Mouse (Mus musculus): ENCODE data around the gene Dscam. TPM values are rescaled to one million over a fixed set of nuclear protein-coding genes. Genes with fewer than 3 reads are reported as not detected.

Dscam gene
- total RNA-seq, 4 experiments from 2014 or later: 31.5 to 41.2 (median 37.1) TPM

GRCm38 (mm10) chr16:96945468-96946302 is 224.9 kb downstream of the Dscam start:
- DNase-seq (ENCODE audit: low spot score in 2 of 2): no peak

GRCm38 (mm10) chr16:96943648-96944047 is 226.9 kb downstream of the Dscam start:
- no peak for DNase-seq (ENCODE audit: low spot score in 2 of 2)

- no peak for DNase-seq (ENCODE audit: low spot score in 2 of 2)
Measured at GRCm38 (mm10) chr16:96934795-96935194, 235.8 kb downstream of the Dscam start.

- DNase-seq (ENCODE audit: low spot score in 2 of 2): no peak
Measured at GRCm38 (mm10) chr16:96932211-96932610, 238.3 kb downstream of the Dscam start.

GRCm38 (mm10) chr16:96931771-96932170 is 238.8 kb downstream of the Dscam start:
- no peak for DNase-seq (ENCODE audit: low spot score in 2 of 2)

GRCm38 (mm10) chr16:96928011-96928410 is 242.5 kb downstream of the Dscam start:
- DNase-seq (ENCODE audit: low spot score in 2 of 2): no peak

- DNase-seq (ENCODE audit: low spot score in 2 of 2): no peak
Measured at GRCm38 (mm10) chr16:96927408-96927807, 243.1 kb downstream of the Dscam start.

- DNase-seq (ENCODE audit: low spot score in 2 of 2): no peak
Measured at GRCm38 (mm10) chr16:96926977-96927376, 243.6 kb downstream of the Dscam start.

GRCm38 (mm10) chr16:96923941-96924340 is 246.6 kb downstream of the Dscam start:
- no peak for DNase-seq (ENCODE audit: low spot score in 2 of 2)

GRCm38 (mm10) chr16:96914495-96914894 is 256.1 kb downstream of the Dscam start:
- no peak for DNase-seq (ENCODE audit: low spot score in 2 of 2)

- DNase-seq (ENCODE audit: low spot score in 2 of 2): no peak
Measured at GRCm38 (mm10) chr16:96912836-96913235, 257.7 kb downstream of the Dscam start.

- no peak for DNase-seq (ENCODE audit: low spot score in 2 of 2)
Measured at GRCm38 (mm10) chr16:96912103-96912502, 258.4 kb downstream of the Dscam start.

GRCm38 (mm10) chr16:96910405-96911164 is 260.0 kb downstream of the Dscam start:
- DNase-seq (ENCODE audit: low spot score in 2 of 2): no peak

- DNase-seq (ENCODE audit: low spot score in 2 of 2): no peak
Measured at GRCm38 (mm10) chr16:96907818-96908217, 262.7 kb downstream of the Dscam start.

- no peak for DNase-seq (ENCODE audit: low spot score in 2 of 2)
Measured at GRCm38 (mm10) chr16:96907081-96907480, 263.5 kb downstream of the Dscam start.

GRCm38 (mm10) chr16:96906630-96907029 is 263.9 kb downstream of the Dscam start:
- no peak for DNase-seq (ENCODE audit: low spot score in 2 of 2)

- DNase-seq (ENCODE audit: low spot score in 2 of 2): no peak
Measured at GRCm38 (mm10) chr16:96904761-96905160, 265.8 kb downstream of the Dscam start.

- no peak for DNase-seq (ENCODE audit: low spot score in 2 of 2)
Measured at GRCm38 (mm10) chr16:96904359-96904758, 266.2 kb downstream of the Dscam start.

GRCm38 (mm10) chr16:96902596-96902995 is 268.0 kb downstream of the Dscam start:
- no peak for DNase-seq (ENCODE audit: low spot score in 2 of 2)

GRCm38 (mm10) chr16:96901234-96902014 is 269.1 kb downstream of the Dscam start:
- DNase-seq (ENCODE audit: low spot score in 2 of 2): no peak

GRCm38 (mm10) chr16:96899329-96899728 is 271.2 kb downstream of the Dscam start:
- DNase-seq (ENCODE audit: low spot score in 2 of 2): no peak

Measured in left cerebral cortex, adult 8-10 months (tissue).